Mouse (Mus musculus) liver, embryonic 14.5 days (tissue): Measurements from ENCODE around the gene Dalrd3.

Source experiments
- CTCF ChIP-seq: IDR thresholded peaks from 2 replicates; pipeline ENCODE4 v1.5.1; 2016; ENCODE audit warnings: antibody characterized with exemption, low read depth, control low read depth
- EP300 ChIP-seq: IDR thresholded peaks from 2 replicates; pipeline ENCODE4 v1.6.1; 2016; ENCODE audit warnings: antibody characterized with exemption, low read depth

- TF ChIP-seq CTCF (no peak), EP300 (no peak)
Measured at GRCm38 (mm10) chr9:108577934-108578544, 8.4 kb downstream of the Dalrd3 start.
